Mouse (Mus musculus): ENCODE results near the gene 1500009C09Rik. TPM values are rescaled to one million over a fixed set of nuclear protein-coding genes. Genes with fewer than 3 reads are reported as not detected.
A peak's percentile ranks its signal among the peaks of the same experiment; 100 is the strongest.

1500009C09Rik gene
- polyA plus RNA-seq, 1 experiment from 2014 or later = not detected

GRCm38 (mm10) chr15:82221104-82221860 is 30.9 kb upstream of the 1500009C09Rik start:
- no peak for ATAC-seq (ENCODE audit: insufficient number of reproducible peaks, low FRiP score, low TSS enrichment, low read depth)
- Histone ChIP-seq H3K4me1 (peaks cover 15% of the 10 kb centered on the region), H3K27ac (replicated peaks) (no peak overlapping the region), H3K4me3 (replicated peaks) (no peak overlapping the region), H3K4me2 (replicated peaks) (no peak overlapping the region), H3K36me3 (no peaks in the 10 kb centered on the region), H3K27me3 (peaks cover 40% of the 10 kb centered on the region), H3K9ac (no peak overlapping the region), H3K9me3 (replicated peaks) (no peaks in the 10 kb centered on the region)
- 49% methylated on average over 14 of the region's 14 CpGs for WGBS

GRCm38 (mm10) chr15:82223251-82223650 is 28.9 kb upstream of the 1500009C09Rik start:
- H3K4me2 ChIP-seq (replicated peaks) = no peak overlapping the region; the same call in 1 of the 2 replicates
- H3K36me3 ChIP-seq = no peaks in the 10 kb centered on the region
- peaks cover 11% of the 10 kb centered on the region for H3K4me1 ChIP-seq
- H3K27me3 ChIP-seq = peaks cover 31% of the 10 kb centered on the region
- no peak for ATAC-seq (ENCODE audit: insufficient number of reproducible peaks, low FRiP score, low TSS enrichment, low read depth)
- WGBS = 44% methylated on average over 7 of the region's 7 CpGs
- H3K27ac ChIP-seq (replicated peaks) = no peak overlapping the region
- H3K9ac ChIP-seq = no peak overlapping the region
- H3K4me3 ChIP-seq (replicated peaks) = no peak overlapping the region
- H3K9me3 ChIP-seq (replicated peaks) = no peaks in the 10 kb centered on the region

GRCm38 (mm10) chr15:82223657-82224601 is 28.3 kb upstream of the 1500009C09Rik start, which contains the start of gene Tnfrsf13c:
Tnfrsf13c (minus strand) TSS chr15:82224369.
- WGBS = 2% methylated on average over 44 of the region's 44 CpGs
- Histone ChIP-seq H3K9me3 (replicated peaks) (no peaks in the 10 kb centered on the region), H3K4me2 (replicated peaks) (peak within 1 kb of the TSS; percentile 63), H3K4me1 (peaks cover 11% of the 10 kb centered on the region), H3K36me3 (no peaks in the 10 kb centered on the region), H3K4me3 (replicated peaks) (peak within 1 kb of the TSS; percentile 38), H3K9ac (no peak within 1 kb of the TSS), H3K27ac (replicated peaks) (no peak within 1 kb of the TSS), H3K27me3 (peaks cover 31% of the 10 kb centered on the region)
- peak; percentile 56; the same call in 1 of the 2 replicates for ATAC-seq (ENCODE audit: insufficient number of reproducible peaks, low FRiP score, low TSS enrichment, low read depth)

GRCm38 (mm10) chr15:82224602-82225215 is 27.5 kb upstream of the 1500009C09Rik start:
- Histone ChIP-seq H3K4me3 (replicated peaks) (peak overlapping the region; percentile 38; the same call in 1 of the 2 replicates), H3K27me3 (peaks cover 27% of the 10 kb centered on the region), H3K36me3 (no peaks in the 10 kb centered on the region), H3K4me1 (peaks cover 17% of the 10 kb centered on the region), H3K27ac (replicated peaks) (no peak overlapping the region), H3K9me3 (replicated peaks) (no peaks in the 10 kb centered on the region), H3K9ac (no peak overlapping the region), H3K4me2 (replicated peaks) (peak overlapping the region; percentile 63)
- no peak for ATAC-seq (ENCODE audit: insufficient number of reproducible peaks, low FRiP score, low TSS enrichment, low read depth)
- WGBS = 33% methylated on average over 7 of the region's 7 CpGs

- Histone ChIP-seq H3K4me2 (replicated peaks) (no peak overlapping the region), H3K27ac (replicated peaks) (no peak overlapping the region), H3K9ac (no peak overlapping the region), H3K36me3 (no peaks in the 10 kb centered on the region), H3K4me3 (replicated peaks) (no peak overlapping the region), H3K27me3 (peaks cover 24% of the 10 kb centered on the region), H3K9me3 (replicated peaks) (no peaks in the 10 kb centered on the region), H3K4me1 (peaks cover 18% of the 10 kb centered on the region)
- WGBS = 91% methylated on average over 5 of the region's 5 CpGs
- no peak for ATAC-seq (ENCODE audit: insufficient number of reproducible peaks, low FRiP score, low TSS enrichment, low read depth)
Measured at GRCm38 (mm10) chr15:82225769-82226168, 26.4 kb upstream of the 1500009C09Rik start.

- Histone ChIP-seq H3K9ac (no peak overlapping the region), H3K9me3 (replicated peaks) (no peaks in the 10 kb centered on the region), H3K36me3 (peaks cover 9% of the 10 kb centered on the region), H3K27ac (replicated peaks) (no peak overlapping the region), H3K27me3 (peaks cover 11% of the 10 kb centered on the region), H3K4me3 (replicated peaks) (no peak overlapping the region), H3K4me1 (peaks cover 10% of the 10 kb centered on the region; the same call in 1 of the 2 replicates), H3K4me2 (replicated peaks) (no peak overlapping the region)
- ATAC-seq (ENCODE audit: insufficient number of reproducible peaks, low FRiP score, low TSS enrichment, low read depth) = no peak
- WGBS = 33% methylated on average over 11 of the region's 11 CpGs
Measured at GRCm38 (mm10) chr15:82229542-82230045, 22.6 kb upstream of the 1500009C09Rik start.

- Histone ChIP-seq H3K27ac (replicated peaks) (no peak overlapping the region), H3K4me1 (0 out of 2 replicates have a peak, but pooled peaks cover 7% of the 10 kb centered on the region), H3K36me3 (peaks cover 10% of the 10 kb centered on the region), H3K9me3 (replicated peaks) (no peaks in the 10 kb centered on the region), H3K4me3 (replicated peaks) (no peak overlapping the region), H3K27me3 (peaks cover 5% of the 10 kb centered on the region), H3K9ac (no peak overlapping the region), H3K4me2 (replicated peaks) (no peak overlapping the region)
- no peak for ATAC-seq (ENCODE audit: insufficient number of reproducible peaks, low FRiP score, low TSS enrichment, low read depth)
- 58% methylated on average over 6 of the region's 6 CpGs for WGBS
Measured at GRCm38 (mm10) chr15:82230098-82230611, 22.0 kb upstream of the 1500009C09Rik start.

- Histone ChIP-seq H3K9me3 (replicated peaks) (no peaks in the 10 kb centered on the region), H3K27ac (replicated peaks) (no peak overlapping the region), H3K27me3 (no peaks in the 10 kb centered on the region), H3K36me3 (peaks cover 10% of the 10 kb centered on the region), H3K4me3 (replicated peaks) (no peak overlapping the region), H3K9ac (no peak overlapping the region), H3K4me2 (replicated peaks) (no peak overlapping the region), H3K4me1 (0 out of 2 replicates have a peak, but pooled peaks cover 7% of the 10 kb centered on the region)
- 0 out of 2 replicates have a peak, but pooled peaks have one; percentile 4 for ATAC-seq (ENCODE audit: insufficient number of reproducible peaks, low FRiP score, low TSS enrichment, low read depth)
- WGBS = 73% methylated on average over 4 of the region's 4 CpGs
Measured at GRCm38 (mm10) chr15:82231100-82231499, 21.1 kb upstream of the 1500009C09Rik start.

- Histone ChIP-seq H3K9ac (no peak overlapping the region), H3K4me2 (replicated peaks) (no peak overlapping the region), H3K27ac (replicated peaks) (no peak overlapping the region), H3K9me3 (replicated peaks) (no peaks in the 10 kb centered on the region), H3K4me1 (0 out of 2 replicates have a peak, but pooled peaks cover 7% of the 10 kb centered on the region), H3K36me3 (peaks cover 10% of the 10 kb centered on the region), H3K27me3 (no peaks in the 10 kb centered on the region), H3K4me3 (replicated peaks) (no peak overlapping the region)
- no peak for ATAC-seq (ENCODE audit: insufficient number of reproducible peaks, low FRiP score, low TSS enrichment, low read depth)
- WGBS = 55% methylated on average over 11 of the region's 11 CpGs
Measured at GRCm38 (mm10) chr15:82231591-82232378, 20.4 kb upstream of the 1500009C09Rik start.

- Histone ChIP-seq H3K9me3 (replicated peaks) (no peaks in the 10 kb centered on the region), H3K4me3 (replicated peaks) (no peak overlapping the region), H3K27me3 (no peaks in the 10 kb centered on the region), H3K4me1 (0 out of 2 replicates have a peak, but pooled peaks cover 7% of the 10 kb centered on the region), H3K27ac (replicated peaks) (no peak overlapping the region), H3K36me3 (peaks cover 10% of the 10 kb centered on the region), H3K9ac (no peak overlapping the region), H3K4me2 (replicated peaks) (no peak overlapping the region)
- ATAC-seq (ENCODE audit: insufficient number of reproducible peaks, low FRiP score, low TSS enrichment, low read depth) = no peak
- WGBS = 64% methylated on average over 4 of the region's 4 CpGs
Measured at GRCm38 (mm10) chr15:82232651-82233050, 19.5 kb upstream of the 1500009C09Rik start.
